Mouse (Mus musculus) retina, postnatal 1 day (tissue): ENCODE data around the gene Clstn1.
"Not testable (repeated sequence)": the region's sequence is repeated elsewhere in the genome, so short reads cannot be mapped to it uniquely, and the experiment has no call there.

Experiments
- DNase-seq: peaks from one replicate; pipeline ENCODE4 v3.0.0-alpha.2; 2012

Clstn1 gene

DNA sequence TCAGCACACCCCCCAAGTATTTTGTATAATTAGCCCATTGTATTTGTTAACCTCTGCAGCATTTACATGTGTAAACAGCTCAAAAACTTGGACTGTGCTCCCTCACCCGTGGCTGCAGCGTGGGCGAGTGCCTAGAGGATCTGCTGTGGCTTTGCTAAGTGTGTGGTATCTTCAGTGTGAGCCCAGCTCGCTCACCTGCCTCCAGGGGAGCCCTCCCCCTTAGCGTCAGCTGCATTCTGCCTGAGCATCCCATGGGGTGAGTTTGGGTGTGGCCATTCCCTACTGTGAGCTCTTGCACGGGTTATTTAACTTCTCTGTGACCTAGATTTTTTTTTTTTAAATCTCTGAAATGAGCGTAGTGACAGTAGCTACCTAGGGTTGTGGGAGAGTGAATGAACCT is 16.0 kb downstream of the Clstn1 start:
- DNase-seq: no peak

DNA sequence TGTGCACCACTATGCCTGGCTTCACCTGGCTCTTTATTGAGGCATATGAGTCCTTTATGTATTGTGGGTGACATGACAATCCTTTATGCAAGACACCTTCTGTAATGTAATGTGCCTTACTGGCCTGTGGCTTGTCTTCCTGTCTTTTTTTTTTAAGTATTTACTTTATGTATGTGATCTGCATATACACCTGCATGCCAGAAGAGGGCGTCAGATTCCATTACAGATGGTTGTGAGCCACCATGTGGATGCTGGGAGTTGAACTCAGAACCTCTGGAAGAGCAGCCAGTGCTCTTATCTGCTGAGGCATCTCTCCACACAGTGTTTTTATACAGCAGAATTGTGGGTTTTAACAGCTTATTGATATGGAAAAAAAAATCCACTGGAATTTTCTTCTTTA is 17.6 kb downstream of the Clstn1 start:
- no peak for DNase-seq

DNA sequence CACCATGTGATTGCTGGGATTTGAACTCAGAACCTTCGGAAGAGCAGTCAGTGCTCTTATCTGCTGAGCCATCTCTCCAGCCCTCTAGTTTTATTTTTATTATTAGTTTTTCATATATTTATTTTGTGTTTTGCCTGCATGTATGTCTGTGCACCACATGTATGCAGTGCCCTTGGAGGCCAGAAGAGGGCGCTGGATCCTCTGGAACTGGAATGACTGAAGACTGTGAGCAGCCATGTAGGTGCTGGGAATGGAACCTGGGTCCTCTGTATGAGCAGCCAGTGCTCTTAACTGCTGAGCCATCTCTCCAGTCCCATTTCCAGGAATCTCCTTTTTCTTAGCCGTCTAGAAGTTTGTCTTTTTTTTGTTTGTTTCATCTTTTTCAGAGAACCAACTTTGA is 18.2 kb downstream of the Clstn1 start:
- no peak for DNase-seq

DNA sequence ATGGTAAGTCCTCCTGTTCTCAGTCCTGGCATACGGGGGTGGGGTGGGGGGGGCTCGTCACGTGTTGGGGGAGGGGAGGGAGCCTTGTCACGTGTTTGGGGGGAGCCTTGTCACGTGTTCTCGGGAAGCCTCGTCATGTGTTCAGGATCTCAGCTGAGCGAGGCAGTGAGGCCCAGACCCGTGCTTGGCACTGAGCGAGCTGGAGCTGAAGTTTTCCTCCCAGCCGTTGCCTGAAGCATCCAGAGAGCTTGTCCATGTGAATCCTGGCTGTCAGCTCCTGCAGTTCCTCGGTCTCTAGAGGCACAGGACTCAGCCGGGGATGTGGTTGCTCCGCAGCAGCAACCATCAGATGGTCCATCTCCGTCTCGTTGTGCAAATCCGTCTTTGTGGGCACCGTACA is 19.8 kb downstream of the Clstn1 start:
- no peak for DNase-seq

DNA sequence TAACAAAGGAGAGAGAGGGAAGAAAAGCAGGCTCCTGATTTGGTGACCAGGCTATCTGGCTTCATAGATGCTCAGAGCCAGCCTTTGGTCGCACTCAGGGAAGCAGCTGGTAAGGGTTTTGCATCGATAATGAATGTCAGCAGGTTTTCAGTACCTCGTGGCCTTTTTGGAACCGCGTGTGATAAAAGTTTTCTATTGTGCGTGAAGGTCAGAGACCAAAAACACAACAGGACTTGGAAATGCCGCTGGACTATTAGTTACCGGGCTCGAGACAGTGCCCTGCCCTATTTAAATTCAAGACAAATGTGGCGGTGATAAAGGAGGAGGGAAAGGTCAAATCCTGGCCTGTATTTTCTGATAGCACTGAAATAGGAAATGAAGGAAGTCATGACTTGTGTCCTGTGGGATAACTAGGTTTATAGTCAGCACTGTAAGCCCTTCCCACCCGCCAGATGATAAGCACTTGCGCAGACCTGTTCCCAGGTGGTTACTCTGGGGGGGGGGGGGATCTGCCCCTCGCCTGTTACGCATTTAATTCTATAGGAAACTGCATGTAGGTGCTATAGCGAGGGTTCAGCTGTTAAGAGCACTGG is 20.6 kb downstream of the Clstn1 start:
- no peak for DNase-seq

DNA sequence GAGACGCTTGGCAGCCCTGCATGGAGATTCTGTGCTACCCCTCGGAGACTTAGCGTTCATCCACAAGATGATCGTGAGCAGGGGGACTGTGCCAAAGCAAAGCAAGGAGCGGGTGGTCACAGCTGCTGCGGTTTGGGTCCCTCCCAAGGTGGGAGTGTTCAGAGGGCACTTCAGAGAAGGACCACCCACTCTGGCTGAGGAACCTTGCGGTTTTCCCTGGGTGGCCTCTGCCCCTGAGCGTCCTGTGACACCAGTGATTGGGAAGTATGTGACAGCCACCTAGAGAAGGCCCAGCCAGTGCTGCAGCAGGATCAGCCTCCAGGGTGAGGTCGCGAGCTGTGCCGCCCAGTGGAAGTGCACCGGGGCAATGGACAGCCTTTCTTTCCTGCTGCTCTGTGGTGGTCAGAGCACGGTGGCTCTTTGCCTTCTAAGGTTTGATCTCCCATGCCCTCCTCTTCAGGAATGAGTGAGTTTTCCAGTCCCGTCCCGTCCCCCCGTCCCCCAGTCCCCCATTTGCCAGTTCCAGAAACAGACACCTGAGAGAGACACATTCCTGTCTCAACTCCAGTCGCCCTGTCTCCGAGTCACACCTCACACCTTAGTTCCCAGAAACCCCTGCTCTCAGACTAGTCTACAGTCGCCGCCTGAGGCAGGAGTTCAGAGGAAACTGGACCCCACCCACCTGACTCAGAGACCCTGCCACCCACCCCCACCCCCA is 21.5 kb downstream of the Clstn1 start:
- DNase-seq: peak; percentile 56

DNA sequence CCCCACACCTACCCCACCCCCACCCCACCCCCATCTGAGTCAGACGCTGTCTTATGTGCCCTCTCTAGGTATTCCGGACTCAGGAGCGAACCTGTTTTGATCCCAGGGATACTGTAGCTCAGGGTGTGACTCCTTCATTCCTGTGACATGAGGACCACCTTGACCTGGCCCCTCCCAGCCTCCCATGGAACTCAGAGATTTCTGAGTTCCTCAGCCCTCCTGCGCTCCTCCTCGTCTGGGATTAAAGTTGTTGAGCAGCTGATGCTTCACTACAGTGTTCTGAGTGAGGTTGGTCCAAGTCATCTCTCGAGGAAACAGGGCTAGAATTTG is 22.0 kb downstream of the Clstn1 start:
- no peak for DNase-seq

DNA sequence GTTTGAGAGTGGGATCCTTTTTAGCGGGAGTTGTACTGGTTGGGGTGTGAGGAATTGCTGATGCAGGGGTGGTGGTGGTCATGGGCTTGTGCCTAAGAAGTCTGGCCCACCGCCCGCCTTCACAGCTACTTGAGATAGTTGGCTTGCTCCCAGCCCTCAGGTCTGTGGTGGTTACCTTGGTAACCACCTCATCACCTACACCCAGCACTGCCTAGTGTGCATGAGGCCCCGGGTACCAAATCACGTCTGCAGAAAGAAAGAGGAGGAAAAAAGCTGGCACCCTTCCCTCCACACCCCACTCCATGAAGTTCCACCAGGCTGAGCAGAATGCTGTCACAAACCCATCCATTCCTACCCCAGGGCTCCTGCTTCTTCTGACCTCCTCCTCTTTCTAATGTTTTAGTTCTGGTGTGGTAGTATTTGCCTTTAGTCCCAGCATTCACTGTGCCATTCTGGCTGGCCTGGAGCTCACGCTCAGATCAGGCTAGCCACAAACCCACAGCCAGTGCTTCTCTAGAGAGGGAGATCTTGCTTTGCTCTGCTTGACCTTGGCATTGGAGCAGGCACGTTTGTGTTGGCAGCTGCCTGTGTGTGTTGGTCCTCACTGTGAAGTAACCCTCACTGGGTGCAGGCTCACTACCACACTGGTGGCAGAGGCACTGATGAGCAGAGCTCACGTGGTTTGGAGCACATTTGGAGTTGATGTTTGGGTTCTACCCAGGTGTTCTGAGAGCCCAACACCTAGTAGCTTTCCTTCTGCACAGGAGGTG is 23.2 kb downstream of the Clstn1 start:
- no peak for DNase-seq

DNA sequence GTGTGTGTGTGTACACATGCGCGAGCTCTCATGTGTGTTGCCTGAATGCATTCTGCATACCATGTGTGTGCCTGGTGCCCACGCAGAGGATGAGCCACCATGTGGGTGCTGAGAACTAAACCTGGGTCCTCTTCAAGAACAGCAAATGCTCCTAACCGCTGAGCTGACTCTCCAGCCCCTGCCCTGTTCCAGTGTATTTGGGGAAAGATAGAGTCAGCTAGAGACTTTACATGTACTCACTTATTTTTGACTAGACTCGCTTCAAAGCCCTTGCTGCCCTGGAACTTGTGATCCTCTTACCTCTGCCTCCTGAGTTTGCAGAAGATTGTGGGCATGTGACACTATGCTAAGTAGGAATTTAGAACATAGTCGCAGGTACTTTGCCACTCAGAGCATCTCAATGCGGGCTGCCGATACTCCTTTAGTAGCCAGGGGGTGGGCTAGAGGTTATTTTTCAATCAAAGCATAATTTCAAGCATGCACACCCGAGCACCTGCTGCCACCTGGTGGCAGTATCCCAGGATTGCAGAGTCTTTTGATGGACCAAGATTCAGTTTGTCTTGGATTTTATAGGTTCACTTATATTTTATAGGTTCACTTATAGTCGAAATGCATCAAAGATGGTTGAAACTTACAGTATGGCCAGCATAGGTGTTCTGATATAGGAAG is 25.2 kb downstream of the Clstn1 start:
- DNase-seq: peak; percentile 67

DNA sequence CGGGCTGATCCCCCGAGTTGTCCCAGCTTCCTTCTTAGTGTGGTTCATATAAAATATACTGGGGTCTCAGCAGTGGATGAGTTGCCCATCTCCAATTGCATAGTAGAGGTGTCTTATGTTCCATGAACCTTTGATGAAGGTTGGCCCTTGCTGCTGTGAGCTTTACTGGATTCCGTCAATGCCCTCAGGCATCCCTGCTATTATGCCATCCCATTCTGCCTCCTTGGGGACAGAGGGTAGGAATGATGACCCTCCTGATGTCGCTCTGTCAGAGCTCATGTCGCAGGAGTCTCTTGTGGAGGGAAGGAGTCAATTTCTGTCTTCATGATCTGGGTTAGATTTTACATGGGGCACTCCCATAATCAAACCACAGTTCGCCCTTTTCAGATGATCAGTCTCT is 27.2 kb downstream of the Clstn1 start:
- not testable (repeated sequence) for DNase-seq

DNA sequence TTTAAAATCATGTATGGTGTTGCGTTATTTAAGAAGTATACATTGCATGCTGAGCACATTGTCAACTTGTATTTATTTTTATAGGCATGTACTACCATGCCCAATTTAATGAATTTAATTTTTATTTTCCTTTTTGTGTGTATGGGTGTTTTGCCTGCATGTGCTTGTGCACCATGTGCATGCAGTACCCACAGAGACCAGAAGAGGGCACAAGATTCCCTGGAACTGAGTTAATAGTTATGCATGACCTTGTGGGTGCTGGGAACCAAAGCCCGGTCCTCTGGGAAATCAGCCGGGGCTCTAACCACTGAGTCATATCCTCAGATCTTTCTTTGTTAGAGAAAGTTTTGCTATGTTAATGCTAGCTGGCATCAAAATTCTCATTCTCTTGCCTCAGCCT is 28.6 kb downstream of the Clstn1 start:
- DNase-seq: no peak

DNA sequence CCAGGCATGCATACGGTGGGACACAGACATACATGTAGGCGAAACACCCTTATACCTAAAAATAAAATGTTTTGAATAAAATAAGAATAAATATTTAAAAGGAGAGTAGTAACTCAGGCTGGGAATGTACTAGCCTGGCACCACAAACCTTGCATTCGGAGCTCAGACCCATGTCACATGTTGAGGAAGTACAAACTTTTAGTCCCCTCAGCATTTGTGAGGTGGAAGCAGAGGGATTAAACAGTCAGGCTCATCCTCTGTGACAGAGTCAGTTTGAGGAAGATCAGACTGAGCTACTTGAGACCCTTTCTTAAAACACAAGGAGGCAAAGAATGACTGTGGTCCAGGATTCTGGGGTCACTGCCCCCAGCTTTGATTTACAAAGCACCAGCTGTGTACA is 30.7 kb downstream of the Clstn1 start:
- DNase-seq: not testable (repeated sequence)

DNA sequence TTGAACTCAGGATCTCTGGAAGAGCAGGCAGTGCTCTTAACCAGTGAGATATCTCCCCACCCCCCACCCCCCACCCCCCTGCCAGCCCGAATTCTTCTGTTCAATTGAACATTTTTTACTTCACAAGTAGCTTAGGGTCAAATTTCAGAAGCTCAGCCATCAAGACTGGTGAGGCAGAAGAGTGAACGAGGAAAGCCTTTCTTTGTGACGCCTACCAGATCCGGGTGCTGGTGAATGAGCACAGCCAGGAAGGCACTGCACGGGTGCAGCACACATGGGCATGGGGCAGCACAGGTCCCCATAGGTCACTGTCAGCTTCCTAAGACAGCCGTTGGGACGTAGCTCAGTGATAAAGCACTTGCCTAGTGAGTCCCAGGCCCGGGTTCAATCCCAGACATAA is 33.7 kb downstream of the Clstn1 start:
- DNase-seq: no peak

DNA sequence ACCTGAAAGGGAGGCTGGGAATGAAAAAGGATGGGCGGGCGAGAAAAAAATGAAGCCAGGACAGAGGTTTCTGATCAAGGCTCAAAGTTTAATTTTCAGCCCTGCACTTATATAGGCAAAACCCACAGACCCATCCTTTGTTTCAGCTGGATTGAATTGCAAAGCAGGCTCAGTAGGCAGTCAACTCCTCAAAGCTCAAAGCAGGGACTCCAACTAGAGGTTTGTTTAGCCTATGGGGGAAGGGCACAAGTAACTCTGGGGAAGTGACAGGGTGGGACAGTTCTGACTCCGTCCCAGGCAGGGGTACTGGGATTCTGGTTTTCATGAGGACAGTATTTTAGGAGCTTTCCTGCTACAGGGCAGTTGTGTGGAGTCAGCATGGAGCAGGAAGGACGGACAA is 35.0 kb downstream of the Clstn1 start:
- DNase-seq: no peak

DNA sequence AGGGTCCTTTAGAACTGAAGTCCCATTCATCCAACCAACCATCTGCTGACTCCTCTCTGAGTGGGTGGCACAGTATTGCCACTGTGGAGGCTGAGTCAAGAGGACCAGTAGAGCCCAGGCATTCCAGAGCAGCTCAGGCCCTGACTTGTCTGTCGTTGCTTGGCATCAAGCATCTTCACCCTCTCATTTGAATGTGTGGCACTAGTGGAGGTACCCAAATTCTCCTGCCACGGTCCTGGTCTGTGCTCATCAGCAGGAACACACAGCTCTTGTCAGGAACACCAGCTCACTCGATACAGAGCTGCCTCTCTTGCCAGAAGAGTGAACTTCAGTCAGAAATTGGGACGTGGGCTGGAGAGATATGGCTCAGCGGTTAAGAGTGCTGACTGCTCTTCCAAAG is 37.4 kb downstream of the Clstn1 start:
- DNase-seq: no peak

DNA sequence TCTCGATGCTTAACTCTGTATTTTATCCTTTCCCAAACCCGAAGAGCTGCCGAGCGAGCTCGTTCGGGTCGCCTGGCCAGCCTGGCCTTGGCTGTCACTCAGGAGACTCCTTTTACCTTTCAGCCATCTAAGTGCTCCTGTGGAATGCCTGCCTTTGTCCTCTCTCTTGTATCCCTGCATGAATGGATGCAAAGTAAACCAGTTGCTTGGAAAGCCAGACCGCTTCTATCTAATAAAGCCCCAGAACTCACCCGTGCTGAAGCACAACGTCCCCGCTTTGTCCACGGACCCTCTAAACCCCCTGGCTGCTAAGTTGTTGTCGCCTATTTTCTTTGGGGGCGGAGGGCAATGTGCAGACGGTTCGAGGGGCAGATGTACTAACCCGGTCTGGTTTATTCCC is 40.5 kb downstream of the Clstn1 start:
- no peak for DNase-seq

DNA sequence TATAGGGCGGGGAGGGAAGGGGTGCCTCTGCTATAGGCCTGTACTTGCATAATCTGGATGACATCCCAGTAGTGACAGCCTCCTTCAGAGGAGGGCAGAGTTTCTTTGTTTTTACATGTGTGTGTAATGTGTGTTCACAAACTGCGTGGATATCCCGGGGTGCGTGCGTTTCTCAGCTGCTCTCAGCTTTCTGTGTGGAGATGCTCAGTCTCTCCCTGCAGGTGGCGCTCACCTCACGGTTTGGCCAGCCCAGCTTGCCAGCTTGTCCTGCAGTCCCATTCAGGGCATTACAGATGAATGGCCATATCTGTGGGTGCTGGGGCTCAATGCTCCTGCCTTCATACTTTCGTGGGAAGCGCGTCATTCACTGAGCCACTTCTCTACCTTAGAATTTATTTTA is 42.1 kb downstream of the Clstn1 start:
- DNase-seq: peak; percentile 52

DNA sequence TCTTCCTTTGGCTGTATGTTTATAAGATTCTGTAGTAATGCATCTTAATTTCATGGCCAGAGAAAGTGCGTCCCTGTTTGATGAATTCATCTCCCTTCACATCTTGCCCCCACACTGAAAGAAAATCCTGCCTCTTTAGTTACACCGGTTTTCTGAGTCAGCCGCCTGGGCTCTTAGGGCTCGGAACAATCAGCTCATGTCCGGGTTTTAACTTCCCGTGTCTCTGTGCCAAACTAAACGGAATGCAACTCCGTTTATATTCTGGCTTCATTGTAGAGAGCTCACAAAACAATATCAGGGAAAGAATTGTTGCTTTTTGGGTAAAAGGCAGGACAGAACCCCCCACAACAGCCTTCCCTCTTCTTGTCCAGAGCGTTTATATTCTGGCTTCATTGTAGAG is 42.5 kb downstream of the Clstn1 start:
- no peak for DNase-seq

DNA sequence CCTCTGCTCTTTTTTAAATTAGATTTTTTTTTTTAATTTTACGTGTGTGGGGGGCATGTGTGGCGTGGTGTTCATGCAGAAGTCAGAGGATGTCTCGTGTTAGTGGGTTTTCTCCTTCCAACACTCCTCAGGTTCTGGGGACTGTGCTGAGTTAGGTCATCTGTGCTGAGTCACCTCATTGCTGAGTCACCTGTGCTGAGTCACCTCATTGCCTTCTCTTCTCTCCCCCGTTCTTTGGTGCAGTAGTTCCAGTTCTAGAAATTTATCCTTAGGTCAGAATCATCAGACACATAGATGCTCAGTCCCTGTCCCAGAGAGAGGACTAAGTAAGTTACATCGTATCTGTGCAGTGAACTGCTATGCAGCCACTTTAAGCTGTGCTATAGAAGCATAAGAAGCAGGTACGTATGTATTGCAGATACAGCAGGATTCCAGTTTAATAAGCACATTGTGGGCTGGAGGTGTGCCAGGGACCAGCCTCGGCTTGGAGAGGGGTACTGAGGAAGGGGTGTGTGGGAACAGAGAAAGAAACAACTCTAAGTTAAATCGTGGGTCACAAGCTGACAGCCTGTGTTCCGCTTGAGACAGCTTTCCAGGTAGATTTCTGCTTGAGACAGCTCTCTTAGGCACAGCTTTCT is 46.5 kb downstream of the Clstn1 start:
- DNase-seq: no peak

DNA sequence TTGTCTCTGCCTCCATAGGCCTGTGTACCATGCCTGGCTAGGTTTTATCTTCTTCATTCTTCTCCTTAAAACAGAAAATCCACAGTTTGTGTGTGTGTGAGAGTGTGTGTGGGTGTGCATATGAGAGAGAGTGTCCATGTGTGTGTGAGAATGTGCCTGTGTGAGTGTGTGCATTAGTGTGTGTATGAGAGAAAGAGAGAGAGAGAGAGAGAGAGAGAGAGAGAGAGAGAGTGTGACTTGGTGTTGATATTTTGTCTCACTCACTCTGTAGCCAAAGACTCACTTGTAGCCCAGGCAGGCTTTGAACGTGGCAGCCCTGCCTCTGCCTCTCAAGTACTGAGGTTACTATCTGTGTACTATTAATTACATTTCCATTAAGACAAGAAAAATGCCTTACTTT is 47.9 kb downstream of the Clstn1 start:
- DNase-seq: no peak

DNA sequence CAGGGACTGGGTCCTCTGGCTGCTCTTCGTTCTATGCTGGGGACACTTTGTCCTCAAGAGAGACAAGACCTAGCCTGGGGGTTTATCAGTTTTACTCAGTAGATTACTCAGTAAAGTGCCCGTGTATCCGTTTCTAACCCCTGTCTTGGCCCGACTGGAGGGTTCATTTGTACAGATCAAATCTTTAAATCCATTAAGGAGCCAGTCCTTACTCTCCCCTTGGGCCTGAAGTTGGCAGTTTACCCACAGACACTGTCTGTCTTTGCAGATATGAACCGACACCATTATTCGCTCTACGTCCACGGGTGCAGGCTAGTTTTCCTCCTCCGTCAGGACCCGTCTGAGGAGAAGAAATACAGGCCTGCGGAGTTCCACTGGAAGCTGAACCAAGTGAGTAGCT is 48.7 kb downstream of the Clstn1 start:
- no peak for DNase-seq

DNA sequence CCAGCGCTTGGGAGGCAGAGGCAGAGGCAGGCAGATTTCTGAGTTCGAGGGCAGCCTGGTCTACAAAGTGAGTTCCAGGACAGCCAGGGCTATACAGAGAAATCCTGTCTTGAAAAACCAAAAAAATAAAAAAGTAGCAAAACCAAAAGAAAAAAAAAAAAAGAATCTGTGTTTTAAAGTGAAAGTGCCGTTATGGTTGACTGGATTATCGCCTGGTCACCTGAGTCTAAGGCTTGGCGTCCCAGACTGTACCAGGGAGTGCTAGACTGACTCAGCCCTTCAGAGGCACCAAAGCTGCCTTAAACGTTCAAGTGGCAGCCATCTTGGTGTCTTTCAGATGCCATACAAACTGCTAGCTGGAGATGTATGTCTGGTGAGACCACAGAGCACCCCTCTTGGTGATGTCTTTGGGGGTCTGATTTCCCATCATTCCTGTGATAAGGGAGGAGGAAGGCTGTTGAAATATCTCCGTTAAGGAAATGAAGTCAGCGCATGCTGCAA is 49.7 kb downstream of the Clstn1 start:
- DNase-seq: no peak

DNA sequence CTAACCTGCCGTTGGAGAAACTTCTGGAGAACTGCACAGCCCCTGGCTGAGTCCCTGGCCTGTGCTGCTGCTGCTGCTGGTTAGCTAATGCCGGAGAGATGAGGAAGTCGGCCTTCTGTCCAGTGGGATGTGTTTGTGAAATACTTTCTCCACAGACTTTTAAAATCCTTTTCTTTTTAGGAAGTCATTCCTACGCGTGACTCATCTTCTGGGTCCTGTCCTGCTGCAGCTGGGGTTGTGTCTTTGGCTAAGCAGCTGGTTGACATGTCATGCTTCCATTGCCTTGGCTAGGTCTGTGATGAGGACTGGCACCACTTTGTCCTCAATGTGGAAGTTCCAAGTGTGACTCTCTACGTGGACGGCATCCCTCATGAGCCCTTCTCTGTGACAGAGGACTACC is 51.7 kb downstream of the Clstn1 start:
- DNase-seq: no peak
